Mouse (Mus musculus): ENCODE measurements at regions not wholly inside any gene's neighbourhood (a gene's known extent, or its start where the extent isn't known, plus 50 kb on each side); places are given as distances from the start of the nearest gene placed in this dataset.
A peak's percentile ranks its signal among the peaks of the same experiment; 100 is the strongest.

DNA sequence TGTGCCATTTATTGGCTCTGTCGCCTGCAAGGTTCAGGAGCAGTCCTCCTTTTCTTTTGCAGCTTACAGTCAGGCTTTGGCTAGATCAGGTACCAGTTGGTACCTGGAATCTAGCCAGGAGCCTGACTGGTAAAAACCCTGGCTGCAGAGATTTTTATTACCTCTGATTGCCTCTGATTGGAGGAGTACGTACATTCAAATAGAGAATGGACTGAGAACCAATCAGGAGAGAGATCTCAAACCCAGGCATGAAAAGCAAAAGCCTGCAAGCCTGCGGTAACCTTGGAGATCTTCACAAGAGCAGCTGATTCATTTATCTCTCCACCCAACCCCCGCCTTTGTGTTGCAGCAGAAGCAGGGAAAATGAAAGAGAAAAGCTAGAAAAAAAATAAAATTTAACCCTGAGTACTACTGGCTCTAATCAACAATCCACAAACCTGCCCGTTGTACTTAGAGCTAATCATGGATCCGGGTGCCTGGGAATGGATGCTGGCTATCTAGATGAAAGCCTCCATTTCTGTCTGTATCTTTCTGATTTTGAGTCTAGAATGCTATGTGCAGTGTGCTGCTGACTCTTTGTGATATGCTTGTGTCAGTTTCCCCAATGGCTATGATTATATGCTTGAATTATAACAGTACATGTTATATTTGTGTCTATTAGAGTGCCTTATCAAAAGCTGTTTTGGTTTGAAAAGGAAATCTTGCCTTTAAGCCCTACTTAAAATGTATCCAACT lies 406.2 kb upstream of the Ndn start:
- peak overlapping the region; percentile 77 for H3K27ac ChIP-seq (ENCODE audit: low read depth, low read length)
- H3K36me3 ChIP-seq (ENCODE audit: insufficient read depth, low read length): no peaks in the 10 kb centered on the region
- peak; percentile 92 for DNase-seq (ENCODE audit: low spot score)
- H3K9me3 ChIP-seq (ENCODE audit: low read length): 0 out of 2 replicates have a peak, but pooled peaks cover 2% of the 10 kb centered on the region
- no peaks in the 10 kb centered on the region for H3K27me3 ChIP-seq (ENCODE audit: insufficient read depth, low read length)
- no peak overlapping the region for H3K9ac ChIP-seq (replicated peaks; ENCODE audit: low read length, poor library complexity, severe bottlenecking)
- ATAC-seq (ENCODE audit: low FRiP score): peak; percentile 94
- TF ChIP-seq CTCF (IDR thresholded peaks at IDR 0.05): peak; percentile 2; the same call in 1 of the 2 replicates
- H3K4me3 ChIP-seq (ENCODE audit: low read depth, low read length): no peak overlapping the region
- 44% methylated on average over 6 of the region's 6 CpGs for WGBS
- no peaks in the 10 kb centered on the region for H3K4me1 ChIP-seq (ENCODE audit: insufficient read depth, low read length)
- peak overlapping the region; percentile 34; the same call in 1 of the 2 replicates for H3K4me2 ChIP-seq (ENCODE audit: low read depth, low read length, poor library complexity, severe bottlenecking)

DNA sequence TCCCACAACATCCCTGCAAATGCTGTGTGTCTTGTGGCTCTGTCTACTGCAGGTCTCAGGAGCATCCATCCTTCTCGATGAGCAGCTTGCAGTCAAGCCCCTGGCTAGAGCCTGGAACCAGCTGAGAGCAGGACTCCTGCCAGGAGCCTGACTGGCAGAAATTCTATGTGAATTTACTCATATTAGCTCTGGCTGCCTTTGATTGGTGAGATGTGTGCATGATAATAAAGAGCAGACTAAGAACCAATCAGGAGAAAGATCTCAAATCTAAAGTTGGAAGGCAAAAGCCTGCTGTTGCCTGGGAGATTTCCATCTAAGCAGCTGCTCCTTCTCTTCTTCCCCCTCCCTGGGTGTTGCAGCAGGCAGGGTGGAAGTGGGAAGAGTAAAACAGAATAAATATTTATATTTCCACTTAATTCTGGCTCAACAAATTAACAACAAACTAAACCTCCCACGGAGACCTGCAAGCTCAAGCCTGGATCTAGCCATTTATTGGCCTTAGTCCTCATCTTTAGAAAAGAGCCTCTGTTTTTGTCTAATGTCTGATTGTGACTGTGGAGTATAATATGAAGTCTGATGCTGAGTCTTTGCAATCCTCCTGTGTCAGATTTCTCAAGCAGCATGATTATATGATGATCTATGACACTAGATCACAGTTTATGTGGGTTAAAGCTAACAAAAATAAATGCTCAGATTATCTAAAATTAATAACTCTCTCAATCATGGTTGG lies 364.0 kb upstream of the Ndn start:
- Histone ChIP-seq H3K4me3 (ENCODE audit: low read depth, low read length) (peak overlapping the region; percentile 21; the same call in 1 of the 2 replicates), H3K27ac (ENCODE audit: low read depth, low read length) (no peak overlapping the region)
- TF ChIP-seq CTCF (IDR thresholded peaks at IDR 0.05): no peak

GRCm38 (mm10) chr7:62026635-62027034 lies 319.7 kb upstream of the Ndn start:
- Histone ChIP-seq H3K4me3 (ENCODE audit: low read depth, low read length) (no peak overlapping the region), H3K36me3 (ENCODE audit: insufficient read depth, low read length) (no peaks in the 10 kb centered on the region), H3K27me3 (ENCODE audit: insufficient read depth, low read length) (no peaks in the 10 kb centered on the region), H3K4me2 (ENCODE audit: low read depth, low read length, poor library complexity, severe bottlenecking) (no peak overlapping the region), H3K27ac (ENCODE audit: low read depth, low read length) (no peak overlapping the region), H3K9ac (replicated peaks; ENCODE audit: low read length, poor library complexity, severe bottlenecking) (no peak overlapping the region), H3K4me1 (ENCODE audit: insufficient read depth, low read length) (no peaks in the 10 kb centered on the region), H3K9me3 (ENCODE audit: low read length) (no peaks in the 10 kb centered on the region)
- no peak for ATAC-seq (ENCODE audit: low FRiP score)
- TF ChIP-seq CTCF (IDR thresholded peaks at IDR 0.05): no peak
- DNase-seq (ENCODE audit: low spot score): no peak
- WGBS: 55% methylated on average over 3 of the region's 3 CpGs

More for the DNA sequence above, 364.0 kb upstream of the Ndn start:
- Histone ChIP-seq H3K4me2 (ENCODE audit: low read depth, low read length, poor library complexity, severe bottlenecking) (0 out of 2 replicates have a peak overlapping the region, but pooled peaks have one; percentile 2), H3K4me1 (ENCODE audit: insufficient read depth, low read length) (no peaks in the 10 kb centered on the region), H3K9me3 (ENCODE audit: low read length) (no peaks in the 10 kb centered on the region; the same call in 1 of the 2 replicates), H3K36me3 (ENCODE audit: insufficient read depth, low read length) (no peaks in the 10 kb centered on the region), H3K27me3 (ENCODE audit: insufficient read depth, low read length) (no peaks in the 10 kb centered on the region), H3K9ac (replicated peaks; ENCODE audit: low read length, poor library complexity, severe bottlenecking) (no peak overlapping the region)
- peak; percentile 86 for DNase-seq (ENCODE audit: low spot score)
- 30% methylated on average over 2 of the region's 2 CpGs for WGBS
- peak; percentile 88 for ATAC-seq (ENCODE audit: low FRiP score)

- Histone ChIP-seq H3K9me3 (ENCODE audit: low read length) (no peaks in the 10 kb centered on the region), H3K27ac (ENCODE audit: low read depth, low read length) (peak overlapping the region; percentile 79), H3K27me3 (ENCODE audit: insufficient read depth, low read length) (no peaks in the 10 kb centered on the region), H3K4me1 (ENCODE audit: insufficient read depth, low read length) (no peaks in the 10 kb centered on the region), H3K9ac (replicated peaks; ENCODE audit: low read length, poor library complexity, severe bottlenecking) (no peak overlapping the region), H3K4me2 (ENCODE audit: low read depth, low read length, poor library complexity, severe bottlenecking) (0 out of 2 replicates have a peak overlapping the region, but pooled peaks have one; percentile 6), H3K4me3 (ENCODE audit: low read depth, low read length) (no peak overlapping the region), H3K36me3 (ENCODE audit: insufficient read depth, low read length) (no peaks in the 10 kb centered on the region)
- TF ChIP-seq CTCF (IDR thresholded peaks at IDR 0.05): no peak
- ATAC-seq (ENCODE audit: low FRiP score) (peak; percentile 86), DNase-seq (ENCODE audit: low spot score) (peak; percentile 77)
- 47% methylated on average over 3 of the region's 3 CpGs for WGBS
Observed at GRCm38 (mm10) chr7:62045743-62046451, 300.5 kb upstream of the Ndn start.

DNA sequence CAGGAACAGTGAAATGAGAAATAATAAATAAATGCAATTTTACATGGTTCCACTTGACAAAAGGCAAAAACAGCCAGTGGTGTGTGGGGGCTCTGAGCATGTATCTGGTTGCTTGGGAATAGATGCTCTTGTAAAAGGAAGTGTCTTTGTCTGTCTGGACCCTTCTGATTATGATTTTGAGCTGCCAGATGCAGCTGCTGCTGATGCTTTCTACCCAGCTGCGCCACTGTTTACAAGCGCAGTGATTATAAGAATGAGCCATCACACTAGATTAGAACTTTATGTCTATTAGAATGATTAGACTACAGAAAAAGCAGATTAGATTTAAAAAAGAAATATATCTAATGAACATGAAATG lies 299.9 kb upstream of the Ndn start:
- DNase-seq (ENCODE audit: low spot score) (no peak), ATAC-seq (ENCODE audit: low FRiP score) (peak; percentile 52; the same call in 1 of the 2 replicates)
- Histone ChIP-seq H3K4me1 (ENCODE audit: insufficient read depth, low read length) (no peaks in the 10 kb centered on the region), H3K36me3 (ENCODE audit: insufficient read depth, low read length) (no peaks in the 10 kb centered on the region), H3K4me3 (ENCODE audit: low read depth, low read length) (no peak overlapping the region), H3K9me3 (ENCODE audit: low read length) (no peaks in the 10 kb centered on the region), H3K9ac (replicated peaks; ENCODE audit: low read length, poor library complexity, severe bottlenecking) (no peak overlapping the region), H3K4me2 (ENCODE audit: low read depth, low read length, poor library complexity, severe bottlenecking) (no peak overlapping the region), H3K27ac (ENCODE audit: low read depth, low read length) (peak overlapping the region; percentile 79), H3K27me3 (ENCODE audit: insufficient read depth, low read length) (no peaks in the 10 kb centered on the region)
- no peak for TF ChIP-seq CTCF (IDR thresholded peaks at IDR 0.05)
- 44% methylated on average over 2 of the region's 2 CpGs for WGBS
